Mouse (Mus musculus): ENCODE measurements around the gene Sun2.

Sun2 gene

GRCm38 (mm10) chr15:79687175-79687574, 55.2 kb downstream of the Sun2 start:
- DNase-seq (ENCODE audit: inconsistent ontology term), result no peak

- DNase-seq (ENCODE audit: inconsistent ontology term), result no peak
These were observed 56.1 kb downstream of the Sun2 start for GRCm38 (mm10) chr15:79686046-79686869.

GRCm38 (mm10) chr15:79685141-79685641, 57.1 kb downstream of the Sun2 start:
- no peak for DNase-seq (ENCODE audit: inconsistent ontology term)

- DNase-seq (ENCODE audit: inconsistent ontology term), result no peak
These were observed 57.7 kb downstream of the Sun2 start for GRCm38 (mm10) chr15:79684616-79685015.

GRCm38 (mm10) chr15:79683707-79684465, 58.5 kb downstream of the Sun2 start:
- DNase-seq (ENCODE audit: inconsistent ontology term), result peak; percentile 56

GRCm38 (mm10) chr15:79683146-79683545, 59.2 kb downstream of the Sun2 start:
- no peak for DNase-seq (ENCODE audit: inconsistent ontology term)

GRCm38 (mm10) chr15:79681973-79682372, 60.4 kb downstream of the Sun2 start:
- DNase-seq (ENCODE audit: inconsistent ontology term), result no peak

- DNase-seq (ENCODE audit: inconsistent ontology term), result no peak
These were observed 64.4 kb downstream of the Sun2 start for GRCm38 (mm10) chr15:79677936-79678335.

Data from Muller cell, postnatal 12 days (primary cell).